Mouse (Mus musculus) retina, postnatal 7 days (tissue): ENCODE measurements around the gene Olfr982.

ENCODE experiments used
- DNase-seq: peaks from one replicate; pipeline ENCODE4 v3.0.0-alpha.2; 2012; ENCODE audit warnings: low read depth, low spot score

Gene Olfr982

DNA sequence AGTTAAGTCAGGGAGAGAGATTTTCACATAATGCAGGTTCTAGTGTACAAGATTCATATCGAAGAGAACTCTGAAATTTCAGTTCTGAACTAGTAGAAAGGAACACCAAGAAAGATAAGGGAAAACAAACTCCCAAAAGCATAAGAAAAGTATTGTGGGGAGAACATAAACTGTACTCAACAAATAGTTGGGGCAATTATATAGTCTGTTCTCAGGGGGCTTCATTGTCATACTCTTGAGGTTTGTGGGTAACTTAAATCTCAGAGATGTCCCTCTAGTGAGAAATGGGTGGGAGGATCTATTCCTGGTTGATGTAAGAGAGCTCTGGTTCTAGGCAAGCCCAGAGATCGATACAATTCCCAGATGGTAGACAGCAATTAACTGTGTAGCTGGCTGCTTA, at the start of gene Olfr982:
Gene Olfr982 (plus strand): TSS at position 301 of the 400 bp plus-strand sequence.
- DNase-seq: no peak

DNA sequence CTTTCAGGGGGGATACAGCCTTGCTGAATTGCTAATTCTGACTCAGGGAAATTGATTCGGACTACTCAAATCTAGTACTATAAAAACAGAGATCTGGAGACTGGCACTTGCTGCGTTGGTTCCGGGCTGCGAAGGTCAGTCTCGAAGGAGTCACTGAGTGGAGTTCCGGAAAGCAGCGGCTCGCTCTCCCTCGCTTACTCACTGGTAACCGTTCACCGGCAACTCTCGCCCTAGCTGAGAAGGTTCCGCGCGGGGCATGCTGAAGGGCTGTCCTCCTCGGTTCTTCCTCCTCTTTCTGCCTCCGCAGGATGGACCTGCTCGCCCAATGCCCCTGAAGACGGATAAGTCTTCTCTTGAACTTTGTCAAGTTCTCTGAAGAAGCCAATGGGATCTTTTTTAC, 23.5 kb upstream of the Olfr982 start:
- no peak for DNase-seq

DNA sequence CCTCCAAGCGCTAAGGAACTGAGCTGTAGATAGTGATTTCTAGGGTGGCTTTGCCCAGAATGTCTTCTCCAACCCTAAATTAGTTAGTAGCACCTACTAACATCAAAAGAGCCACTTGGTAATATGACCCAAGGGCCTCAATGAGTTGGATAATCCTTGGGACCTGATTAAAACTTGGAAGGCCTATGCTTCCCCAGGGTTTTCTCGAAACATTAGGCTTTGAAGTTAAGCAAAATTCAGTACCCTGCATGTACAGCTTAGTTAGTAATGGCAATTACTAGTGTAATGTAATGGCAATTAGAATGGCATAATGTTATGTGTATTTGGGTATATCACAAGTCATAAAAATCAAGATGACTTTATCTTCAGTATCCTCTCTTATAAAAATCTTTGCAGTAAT, 19.9 kb downstream of the Olfr982 start, which contains the start of gene Olfr983:
Gene Olfr983 (minus strand): TSS at position 101 of the 400 bp plus-strand sequence.
- DNase-seq: no peak

DNA sequence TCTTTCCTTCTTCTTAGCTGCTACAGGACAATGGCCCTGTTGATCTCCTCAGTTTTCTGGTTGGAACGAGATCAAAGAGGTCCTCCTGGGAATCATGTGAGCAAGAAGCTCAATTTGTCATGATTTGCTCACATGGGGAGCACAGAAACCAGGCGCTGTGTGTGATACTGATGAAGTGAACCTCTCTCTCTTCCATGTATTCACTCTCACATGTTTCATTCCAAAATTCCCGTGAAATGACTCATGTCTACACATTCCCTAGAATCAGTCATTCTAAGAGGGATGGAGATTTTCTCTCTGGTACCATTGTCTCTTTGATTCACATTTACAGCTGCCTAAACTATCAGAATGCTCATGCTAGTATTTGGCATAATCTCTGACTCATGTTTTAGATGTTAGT, 21.1 kb downstream of the Olfr982 start:
- DNase-seq: no peak

DNA sequence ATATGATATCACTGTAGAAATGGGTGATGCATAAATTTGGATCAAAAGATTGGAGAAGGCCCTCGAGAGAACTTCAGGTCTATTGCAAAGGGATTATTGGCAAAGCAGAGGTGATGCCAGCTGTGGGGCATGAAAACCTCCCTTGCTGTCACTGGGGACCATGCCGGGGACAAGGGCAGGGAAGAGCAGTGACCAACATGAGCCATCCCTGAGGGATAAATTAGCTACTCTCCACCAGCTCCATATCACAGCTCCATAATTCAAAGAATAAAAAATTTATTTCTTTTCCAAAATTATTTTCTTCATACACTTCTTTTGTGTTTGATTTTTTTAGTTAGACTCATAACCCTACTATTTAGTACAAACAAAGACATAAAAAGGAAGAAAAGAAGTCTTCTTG, 40.5 kb downstream of the Olfr982 start, which contains the start of gene Olfr984:
Gene Olfr984 (minus strand): TSS at position 101 of the 400 bp plus-strand sequence.
- DNase-seq: no peak

DNA sequence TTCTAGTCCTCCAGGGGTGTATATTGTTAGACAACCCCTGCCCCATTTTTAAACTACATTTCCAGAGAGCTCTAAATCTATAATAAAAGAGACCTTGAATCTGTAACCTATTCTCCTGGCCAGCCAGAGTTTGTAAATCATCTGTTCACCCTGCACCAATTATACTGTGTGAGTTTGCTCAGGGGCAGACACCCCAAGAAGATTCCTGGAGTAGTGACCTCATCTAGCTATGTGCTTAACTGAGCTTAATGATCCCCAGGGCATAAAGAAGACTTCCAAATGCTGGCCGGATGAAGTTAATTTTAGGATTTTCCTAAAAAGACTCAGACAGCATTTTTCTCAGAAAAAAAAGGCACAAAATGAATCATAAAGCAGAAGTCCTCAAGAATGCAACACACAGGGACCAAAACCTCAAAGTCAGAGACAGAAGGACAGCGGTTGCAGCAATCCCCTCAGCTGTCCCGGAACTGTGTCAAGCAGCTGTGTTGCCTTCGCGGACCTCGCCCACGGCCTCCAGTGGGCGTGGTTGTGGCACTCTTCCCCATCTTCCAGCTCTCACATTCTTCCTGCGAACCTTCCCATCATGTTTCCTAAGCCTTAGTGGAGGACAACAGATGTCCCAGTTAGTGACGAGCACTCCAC, 43.1 kb downstream of the Olfr982 start:
- no peak for DNase-seq

DNA sequence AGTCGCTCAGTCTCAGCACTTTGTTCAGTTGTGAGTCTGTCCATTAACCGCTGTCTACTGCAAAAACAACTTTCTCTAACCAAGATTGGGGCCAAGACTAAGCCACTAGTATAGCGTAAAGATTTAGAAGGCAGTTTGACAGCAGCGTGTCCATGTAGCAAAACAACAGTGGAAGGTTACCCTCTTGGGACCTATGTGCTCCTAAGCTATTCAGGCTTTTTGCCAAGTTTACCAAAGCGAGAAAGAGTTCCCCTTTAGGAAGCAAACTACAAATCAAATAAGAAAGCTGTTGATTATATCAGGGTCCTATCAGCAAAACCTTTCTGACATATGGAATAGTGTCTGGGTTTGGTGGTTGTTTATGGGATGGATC, 43.6 kb downstream of the Olfr982 start:
- DNase-seq: no peak
